In genomic region chr12:91588176-91588669, GRCm38 (mm10) we compare ENCODE assay signal across 8 mouse cellular contexts. TPM values are rescaled to one million over a fixed set of nuclear protein-coding genes. Genes with fewer than 3 reads are reported as not detected.
DNase-seq lines count a peak whose midpoint lies in the region; ATAC-seq lines count a peak whose summit lies in the region.

No protein-coding gene starts in this region.

- H3K4me3 ChIP-seq in hindbrain, embryonic 16.5 days (ENCODE audit: low read length), result peak overlapping the region; percentile 75
- peak overlapping the region; percentile 75 for H3K4me3 ChIP-seq in macrophage (ENCODE audit: inconsistent target)

- peak overlapping the region; percentile 57 for H3K4me2 ChIP-seq in hindbrain, embryonic 16.5 days (ENCODE audit: low read length)

- 0% methylated on average over 32 of the region's 32 CpGs for WGBS in hindbrain, embryonic 16.5 days
- 2% methylated on average over 32 of the region's 32 CpGs for WGBS in macrophage (ENCODE audit: missing documents)

- H3K36me3 ChIP-seq in hindbrain, embryonic 16.5 days (ENCODE audit: control insufficient read depth, insufficient read depth, low read length), result peaks cover 4% of the 10 kb centered on the region; the same call in 1 of the 2 replicates
- peaks cover 9% of the 10 kb centered on the region; the same call in 1 of the 2 replicates for H3K36me3 ChIP-seq in macrophage (ENCODE audit: inconsistent target)

- no peaks in the 10 kb centered on the region for H3K9me3 ChIP-seq in hindbrain, embryonic 16.5 days (ENCODE audit: control insufficient read depth, low read length)

- peaks cover 52% of the 10 kb centered on the region for H3K79me2 ChIP-seq in macrophage (ENCODE audit: inconsistent target)

- peak overlapping the region; percentile 100 for H3K9ac ChIP-seq in hindbrain, embryonic 16.5 days (ENCODE audit: low read depth, low read length)

- no peaks in the 10 kb centered on the region for H3K27me3 ChIP-seq in hindbrain, embryonic 16.5 days (replicated peaks; ENCODE audit: control insufficient read depth, insufficient read depth, low read length)

- peak; percentile 91 for ATAC-seq in hindbrain, embryonic 16.5 days

- H3K27ac ChIP-seq in hindbrain, embryonic 16.5 days (ENCODE audit: low read depth, low read length), result peak overlapping the region; percentile 100
- peak overlapping the region; percentile 91 for H3K27ac ChIP-seq in macrophage

- H3K4me1 ChIP-seq in hindbrain, embryonic 16.5 days (ENCODE audit: control insufficient read depth, insufficient read depth, low read depth, low read length), result peaks cover 15% of the 10 kb centered on the region

- peak; percentile 96 for DNase-seq in R1 (ENCODE audit: low read depth, low spot score)
- peak; percentile 95 to 99 for DNase-seq in cerebellum, postnatal 25 days
- DNase-seq in frontal cortex, postnatal 36 days (ENCODE audit: low spot score in 2 of 2), result peak; percentile 92 to 95
- DNase-seq in left cerebral cortex, adult 18-20 months (ENCODE audit: low spot score in 2 of 2), result peak; percentile 84 to 91
- DNase-seq in right cerebral cortex, adult 18-20 months, result peak; percentile 93
- peak; percentile 68 for DNase-seq in urinary bladder, postnatal 10 days (ENCODE audit: low spot score)

RNA-seq across cellular contexts. Expression of gene Gtf2a1, which starts 2.1 kb away (rescaled TPM):
- polyA plus RNA-seq in hindbrain, embryonic 16.5 days (2015; fragmentation: Nextera tagmentation; extraction: Ambion mirVana), result 48.6 and 58.3 TPM in 2 replicates
- total RNA-seq in left cerebral cortex, adult 18-20 months (2021), result 10 to 100 TPM; 47.8 to 49.3 TPM
- 100 to 1,000 TPM in 12 of 26 experiments, 10 to 100 TPM in 14; 50.2 to 185 (median 97.3) TPM for total RNA-seq in macrophage (2018; cell fraction: chromatin; rRNA removed)
- 10 to 100 TPM; 53.8 to 87.8 (median 73.5) TPM for total RNA-seq in macrophage (2018; cell fraction: cytosol; rRNA removed)
- total RNA-seq in macrophage (2018; cell fraction: nucleus; rRNA removed), result 100 to 1,000 TPM in 2 of 26 experiments, 10 to 100 TPM in 24; 53.2 to 115 (median 85.2) TPM
- 25.3 to 34.3 TPM (median 28.7 TPM) in 3 replicates for polyA plus RNA-seq in macrophage (2018)

Comparison
In these comparisons a context has a peak if more than half of its experiments do, and no peak if none do; other contexts are left out.
1. Peak in every context shown above with its lines: DNase-seq, ATAC-seq, H3K4me3 ChIP-seq and H3K27ac ChIP-seq.